Mouse (Mus musculus): ENCODE data around the gene Sumf2.

DNA sequence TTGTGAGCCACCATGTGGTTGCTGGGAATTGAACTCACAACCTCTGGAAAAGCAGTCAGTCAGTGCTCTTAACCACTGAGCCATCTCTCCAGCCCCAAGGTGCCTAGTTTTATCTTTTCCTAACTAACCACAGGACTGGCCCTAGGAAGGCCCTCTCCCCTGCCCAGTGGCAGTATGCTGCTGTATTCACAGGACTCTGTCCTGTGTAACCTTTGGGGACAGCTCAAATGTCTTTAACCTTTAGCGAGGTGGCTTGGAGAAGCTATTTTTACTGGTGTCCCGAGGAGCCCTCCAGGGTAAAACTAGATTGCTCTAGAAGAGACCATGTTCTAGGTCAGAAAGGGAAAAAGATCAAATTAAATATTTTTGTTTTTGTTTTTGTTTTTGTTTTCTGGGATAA is 24.5 kb downstream of the Sumf2 start:
- no peak for TF ChIP-seq NRF1 (IDR thresholded peaks at IDR 0.05; ENCODE audit: insufficient read depth, low read depth, low read length, poor library complexity, severe bottlenecking)
- no peak for TF ChIP-seq CTCF (IDR thresholded peaks at IDR 0.05 in 2 of 3, conservative IDR thresholded peaks at IDR 0.05 in 1 of 3; ENCODE audit: control insufficient read depth in 1 of 3, insufficient read depth in 1 of 3, low read depth in 2 of 3, low read length in 3 of 3, poor library complexity in 1 of 3, severe bottlenecking in 1 of 3)
- no peak for TF ChIP-seq ZNF384 (IDR thresholded peaks at IDR 0.05; ENCODE audit: low read depth, low read length)
- no peak for TF ChIP-seq MAX (IDR thresholded peaks at IDR 0.05; ENCODE audit: low read length)
- TF ChIP-seq NELFE (IDR thresholded peaks at IDR 0.05; ENCODE audit: low read depth, low read length) = no peak
- no peak for TF ChIP-seq SMC3 (IDR thresholded peaks at IDR 0.05; ENCODE audit: low read depth, low read length)
- TF ChIP-seq RAD21 (IDR thresholded peaks at IDR 0.05; ENCODE audit: low read depth, low read length) = no peak
- TF ChIP-seq EP300 (IDR thresholded peaks at IDR 0.05; ENCODE audit: low read depth in 1 of 2, low read length in 2 of 2) = no peak
